Mouse (Mus musculus): ENCODE data around the gene Fuca1.

Gene Fuca1

DNA sequence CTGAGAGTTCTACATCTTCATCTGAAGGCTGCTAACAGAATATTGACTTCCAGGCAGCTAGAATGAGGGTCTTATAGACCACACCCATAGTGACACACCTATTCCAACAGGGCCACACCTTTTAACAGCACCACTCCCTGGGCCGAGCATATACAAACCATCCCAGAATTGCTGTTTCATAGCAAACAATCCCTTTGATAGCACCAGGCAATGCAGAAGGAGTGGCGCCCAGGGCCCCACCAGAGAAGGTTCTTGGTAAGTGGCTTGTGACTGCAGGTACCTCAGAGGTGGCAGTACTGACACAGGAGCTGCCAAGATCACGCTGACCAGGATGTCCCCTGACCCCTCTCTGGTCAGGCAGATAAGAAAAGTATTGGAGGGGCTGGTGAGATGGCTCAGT lies 32.6 kb downstream of the Fuca1 start:
- DNase-seq (ENCODE audit: low spot score in 2 of 2): no peak

- DNase-seq (ENCODE audit: low spot score in 2 of 2): peak; percentile 56 to 66
Measured at GRCm38 (mm10) chr4:135954241-135954640, 33.7 kb downstream of the Fuca1 start.

GRCm38 (mm10) chr4:135955886-135956285 lies 35.4 kb downstream of the Fuca1 start:
- DNase-seq (ENCODE audit: low spot score in 2 of 2): no peak

GRCm38 (mm10) chr4:135958354-135958753 lies 37.8 kb downstream of the Fuca1 start:
- DNase-seq (ENCODE audit: low spot score in 2 of 2): peak; percentile 70 to 80

- DNase-seq (ENCODE audit: low spot score in 2 of 2): peak; percentile 70 to 83
Measured at GRCm38 (mm10) chr4:135960717-135961116, 40.2 kb downstream of the Fuca1 start.

GRCm38 (mm10) chr4:135961709-135962108 lies 41.2 kb downstream of the Fuca1 start:
- no peak for DNase-seq (ENCODE audit: low spot score in 2 of 2)

DNA sequence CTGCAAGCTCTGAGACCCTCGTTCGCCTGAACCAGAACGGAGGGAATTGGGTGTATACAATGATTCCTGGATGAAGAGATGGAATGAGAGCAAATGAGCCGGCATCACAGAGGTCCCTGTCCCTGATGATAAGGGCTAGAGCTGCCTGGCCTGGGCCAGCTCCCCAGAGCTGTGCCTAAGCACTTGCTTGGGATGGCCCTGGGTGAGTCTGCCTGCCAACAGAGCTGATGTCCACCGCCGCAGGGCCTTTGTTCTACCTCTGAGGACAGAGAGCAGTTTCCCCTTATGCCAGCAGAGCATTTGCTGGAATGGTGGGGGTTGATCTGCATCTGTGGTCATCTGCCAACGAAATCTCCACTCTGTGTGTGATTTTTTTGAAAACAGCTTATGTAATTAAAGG lies 41.7 kb downstream of the Fuca1 start:
- DNase-seq (ENCODE audit: low spot score in 2 of 2): no peak

DNA sequence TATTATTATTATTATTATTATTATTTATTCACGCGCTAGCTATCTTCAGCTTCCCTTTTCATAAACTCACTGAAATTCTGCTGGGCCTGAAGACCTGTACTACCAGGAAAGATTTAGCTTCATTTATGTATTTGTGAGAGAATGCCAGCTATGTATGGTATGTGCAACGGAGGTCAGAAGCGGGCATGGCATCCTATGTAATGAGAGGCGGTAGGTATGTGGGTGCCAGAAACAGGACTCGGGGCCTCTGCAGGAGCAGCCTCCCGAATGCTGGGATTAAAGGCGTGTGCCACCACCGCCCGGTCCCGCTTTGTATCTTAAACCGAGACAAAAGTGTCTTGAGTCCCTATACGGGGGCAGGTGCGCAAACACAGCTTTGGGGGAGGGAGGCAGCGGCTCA lies 42.4 kb downstream of the Fuca1 start:
- no peak for DNase-seq (ENCODE audit: low spot score in 2 of 2)

GRCm38 (mm10) chr4:135963457-135964193 lies 43.1 kb downstream of the Fuca1 start, which contains the start of gene Gale:
Gene Gale, plus strand, starts transcription at chr4:135963727.
- DNase-seq (ENCODE audit: low spot score in 2 of 2): peak; percentile 87 to 94

DNA sequence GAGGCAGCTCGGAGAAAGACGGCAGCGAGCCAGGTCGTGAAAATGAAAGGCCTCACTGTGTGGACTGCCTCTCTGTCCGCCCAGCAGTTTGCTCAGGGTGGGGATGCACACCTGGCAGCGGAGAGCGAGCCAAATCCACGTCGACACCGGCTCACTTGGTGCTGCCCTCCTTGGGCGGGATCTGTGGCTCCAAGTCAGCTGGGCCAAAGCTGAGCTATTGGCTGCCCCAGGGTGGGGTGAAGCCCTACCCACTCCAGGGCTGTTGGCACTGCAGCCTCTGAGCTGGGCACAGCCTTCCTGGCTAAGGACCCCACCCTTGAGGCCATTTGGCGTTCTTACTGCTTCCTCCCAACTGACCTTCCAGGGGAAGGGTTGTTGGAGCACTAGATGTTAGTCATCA lies 43.9 kb downstream of the Fuca1 start:
- peak; percentile 65 to 79 for DNase-seq (ENCODE audit: low spot score in 2 of 2)

- DNase-seq (ENCODE audit: low spot score in 2 of 2): no peak
Measured at GRCm38 (mm10) chr4:135965113-135965512, 44.6 kb downstream of the Fuca1 start.

DNA sequence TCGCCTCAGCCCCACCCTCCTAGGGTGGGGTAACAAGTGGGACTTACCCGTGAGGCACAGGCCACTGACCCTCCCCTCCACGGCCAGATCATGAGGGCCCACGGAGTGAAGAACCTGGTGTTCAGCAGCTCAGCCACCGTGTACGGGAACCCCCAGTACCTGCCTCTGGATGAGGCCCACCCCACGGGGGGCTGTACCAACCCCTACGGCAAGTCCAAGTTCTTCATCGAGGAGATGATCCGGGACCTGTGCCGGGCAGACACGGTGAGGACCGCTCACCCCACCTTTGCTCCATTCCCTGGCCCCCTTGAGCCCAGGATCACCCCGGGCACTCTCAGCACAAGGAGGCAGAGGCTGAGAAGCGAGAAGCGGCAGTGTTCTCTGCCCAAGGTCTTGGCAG lies 45.7 kb downstream of the Fuca1 start:
- no peak for DNase-seq (ENCODE audit: low spot score in 2 of 2)

- no peak for DNase-seq (ENCODE audit: low spot score in 2 of 2)
Measured at GRCm38 (mm10) chr4:135967086-135967760, 46.7 kb downstream of the Fuca1 start.

GRCm38 (mm10) chr4:135968271-135968869 lies 47.8 kb downstream of the Fuca1 start:
- DNase-seq (ENCODE audit: low spot score in 2 of 2): no peak

DNA sequence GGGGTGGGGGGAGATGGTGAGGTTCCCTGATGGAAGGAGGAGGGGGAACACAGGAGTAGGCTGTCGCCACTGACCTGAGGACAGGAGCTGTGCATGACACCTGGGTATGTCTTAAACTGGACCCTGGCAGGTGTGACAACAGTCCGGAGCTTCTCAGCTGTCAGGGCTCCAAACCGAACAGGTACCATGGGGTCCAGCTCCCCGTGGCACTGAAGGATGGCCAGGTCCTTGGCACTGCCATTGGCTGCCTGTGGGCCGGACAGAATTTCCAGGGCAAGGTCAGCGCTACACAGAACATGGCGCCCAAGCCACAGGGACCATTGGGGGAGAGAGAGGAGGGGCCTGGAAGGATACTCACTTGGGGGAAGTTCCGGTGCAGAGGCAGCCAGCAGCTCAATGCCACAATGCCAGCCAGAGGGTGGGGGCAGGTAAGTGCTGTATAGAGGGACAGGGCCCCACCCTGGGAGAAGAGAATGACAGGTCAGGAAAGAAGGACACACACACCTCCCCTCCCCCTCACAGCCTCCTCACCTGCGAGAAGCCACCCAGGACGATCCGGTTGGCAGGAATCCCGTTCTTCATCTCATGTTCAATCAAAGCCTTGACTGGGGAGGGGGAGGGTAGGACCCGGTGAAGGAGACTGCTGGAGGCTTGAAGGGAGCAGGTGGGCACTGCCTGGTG lies 48.7 kb downstream of the Fuca1 start:
- DNase-seq (ENCODE audit: low spot score in 2 of 2): no peak

DNA sequence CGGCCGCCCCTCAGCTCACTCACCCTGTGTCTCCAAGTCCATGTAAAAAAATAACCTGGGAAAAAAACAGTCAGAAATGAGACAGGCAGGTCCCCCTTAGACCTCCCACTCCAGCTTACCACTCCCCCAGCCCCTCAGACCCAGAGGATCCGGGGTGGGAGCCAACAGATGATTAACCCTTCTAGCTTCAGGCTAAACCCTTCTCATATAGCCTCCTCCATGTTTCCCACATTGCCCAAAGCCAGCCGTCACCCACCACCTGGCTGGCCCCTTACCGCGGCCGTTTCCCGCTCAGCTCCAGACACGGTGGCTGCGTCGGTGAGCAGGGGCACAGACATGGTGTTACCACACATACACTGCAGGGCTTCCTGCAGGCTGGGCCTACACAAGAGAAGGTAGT lies 50.0 kb downstream of the Fuca1 start:
- no peak for DNase-seq (ENCODE audit: low spot score in 2 of 2)

GRCm38 (mm10) chr4:135971805-135972555 lies 51.4 kb downstream of the Fuca1 start:
- DNase-seq (ENCODE audit: low spot score in 2 of 2): no peak

- DNase-seq (ENCODE audit: low spot score in 2 of 2): peak; percentile 78 to 90
Measured at GRCm38 (mm10) chr4:135972556-135972906, 52.0 kb downstream of the Fuca1 start, which contains the start of gene Lypla2. Gene Lypla2, minus strand, starts transcription at chr4:135972626.

DNA sequence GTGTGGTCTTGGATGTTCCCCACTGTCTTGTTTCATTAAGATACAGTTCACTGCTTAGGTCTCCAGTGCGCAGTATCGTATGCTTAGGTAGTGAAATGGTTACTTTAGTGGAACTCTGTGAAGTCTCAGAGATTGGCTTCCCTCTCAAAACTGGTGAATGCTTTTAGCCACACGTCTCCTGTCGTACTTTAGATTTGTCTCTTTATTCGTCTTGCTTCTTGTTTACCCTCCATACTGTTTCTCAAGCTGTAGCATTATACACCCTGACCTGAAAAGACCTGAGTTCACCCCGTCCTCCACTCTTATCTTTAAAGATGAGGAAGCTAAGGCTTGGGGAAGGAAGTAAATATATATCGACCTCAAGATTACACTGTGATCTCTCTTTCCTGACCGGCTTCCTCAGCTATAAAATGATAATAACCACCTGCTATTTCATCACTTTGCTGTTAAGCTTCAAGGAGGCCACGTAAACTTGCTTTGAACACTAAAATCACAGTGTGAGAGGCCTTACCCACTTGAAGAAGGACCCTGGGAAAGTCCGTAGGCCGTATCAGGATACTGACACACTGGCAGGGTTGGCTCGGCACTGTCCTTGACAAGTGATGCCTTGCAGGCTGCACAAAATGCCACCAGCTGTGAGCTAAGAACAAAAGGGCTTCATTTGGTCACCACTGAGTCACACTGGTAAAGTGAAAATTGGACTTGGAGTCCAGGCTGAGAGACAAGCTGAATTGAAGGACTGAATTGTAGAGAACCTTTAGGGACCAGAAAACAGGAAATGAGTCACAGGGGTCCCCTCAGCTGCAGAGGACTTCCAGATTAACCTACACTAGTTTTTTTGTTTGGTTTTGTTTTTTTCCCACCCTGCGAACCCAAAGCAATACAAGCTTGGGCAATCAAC lies 52.6 kb downstream of the Fuca1 start:
- no peak for DNase-seq (ENCODE audit: low spot score in 2 of 2)

- DNase-seq (ENCODE audit: low spot score in 2 of 2): no peak
Measured at GRCm38 (mm10) chr4:135976146-135976545, 55.6 kb downstream of the Fuca1 start.
